Mouse (Mus musculus): ENCODE measurements around the gene Msi2.

- TF ChIP-seq CTCF (IDR thresholded peaks at IDR 0.05; ENCODE audit: control insufficient read depth, insufficient read depth, insufficient replicate concordance, low read depth, low read length) (no peak), POLR2A (IDR thresholded peaks at IDR 0.05; ENCODE audit: control insufficient read depth, low read depth, low read length) (no peak)
Observed at GRCm38 (mm10) chr11:88701020-88701419, 17.3 kb downstream of the Msi2 start.
